Mouse (Mus musculus) layer of hippocampus, adult 8-10 months (tissue): ENCODE measurements around the gene Cdkal1. TPM values are rescaled to one million over a fixed set of nuclear protein-coding genes. Genes with fewer than 3 reads are reported as not detected.
A peak's percentile ranks its signal among the peaks of the same experiment; 100 is the strongest.

ENCODE experiments used
- DNase-seq, 2 experiments: peaks; one replicate each; pipeline ENCODE4 v3.0.0; 2022; ENCODE audit warnings: low spot score in 2 of 2
- total RNA-seq, 4 experiments: library from RNA; stranded (reverse); gene quantifications; 2 replicates each; pipeline ENCODE4 v1.2.4; 2022

Gene Cdkal1
- total RNA-seq, 4 experiments from 2014 or later, result 28.2 to 31.9 (median 29.1) TPM

DNA sequence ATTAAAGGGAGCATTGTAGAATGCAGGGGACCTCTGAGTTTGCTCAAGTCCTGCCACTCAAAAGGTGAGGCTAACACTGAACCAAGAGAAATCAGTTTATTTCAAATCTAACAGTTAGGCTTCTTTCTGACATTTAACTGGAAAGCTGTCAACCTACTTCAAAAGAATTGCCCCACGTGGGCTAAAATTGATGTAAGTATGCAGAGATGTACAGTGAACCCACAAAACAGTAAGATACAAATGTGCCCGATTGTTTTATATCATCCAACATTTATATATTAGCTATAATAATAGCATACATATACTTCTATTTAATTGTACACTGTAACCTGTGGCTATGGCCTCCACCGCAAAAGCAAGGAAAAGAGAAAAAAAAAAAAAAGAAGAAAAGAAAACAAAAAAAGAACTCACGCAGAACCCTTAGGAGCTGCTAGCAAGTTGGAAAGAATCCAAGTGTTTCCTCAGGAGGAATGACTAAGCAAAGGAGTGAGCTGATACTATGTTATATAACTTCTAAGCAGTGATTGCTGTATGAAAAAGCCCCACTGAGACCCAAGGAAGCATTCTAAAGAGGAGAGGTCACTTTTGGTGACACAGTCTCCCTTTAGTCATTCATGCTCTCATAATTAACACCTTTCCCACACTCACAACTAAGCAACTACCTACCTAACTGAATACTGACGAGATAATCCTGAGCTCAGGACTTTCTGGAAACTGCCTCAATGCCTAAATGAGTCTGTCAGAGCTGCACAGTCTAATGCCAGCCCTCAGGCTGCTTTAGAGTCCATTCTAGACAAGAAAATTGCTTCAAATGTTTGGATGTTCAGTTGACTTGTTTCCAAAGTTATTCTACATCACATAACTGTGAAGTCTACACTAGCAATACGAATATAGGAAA lies 352.1 kb downstream of the Cdkal1 start:
- no peak for DNase-seq

DNA sequence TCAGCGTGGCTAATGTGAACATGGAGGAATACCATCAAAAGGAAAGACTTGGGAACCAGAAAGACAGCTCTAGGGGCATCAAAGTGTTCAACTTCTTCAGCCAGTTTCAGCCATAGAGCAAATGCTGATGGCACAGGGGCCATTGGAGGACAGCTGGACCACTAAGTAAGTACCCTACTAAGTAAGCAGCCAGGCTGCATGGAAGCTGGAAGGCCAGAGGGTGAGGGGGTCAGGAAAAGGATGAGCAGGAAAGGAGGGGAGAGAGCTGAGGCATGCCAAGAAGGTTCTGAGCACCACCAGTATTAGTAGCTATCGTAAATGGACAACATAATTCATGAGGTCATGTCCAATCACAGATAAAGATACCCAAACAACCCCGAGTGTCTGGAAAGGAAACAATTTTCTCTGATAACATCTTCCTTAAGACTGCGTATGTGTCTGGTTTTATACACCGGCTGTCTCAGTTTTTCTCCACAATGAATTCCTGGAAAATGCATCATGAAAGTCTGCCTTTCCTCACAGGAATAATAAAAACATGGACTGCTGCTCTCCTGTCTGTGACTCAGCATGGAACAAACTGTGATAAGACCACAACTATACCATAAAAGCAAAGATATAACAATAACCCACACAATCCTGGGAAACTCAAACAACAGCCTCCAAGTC lies 352.9 kb downstream of the Cdkal1 start:
- no peak for DNase-seq

DNA sequence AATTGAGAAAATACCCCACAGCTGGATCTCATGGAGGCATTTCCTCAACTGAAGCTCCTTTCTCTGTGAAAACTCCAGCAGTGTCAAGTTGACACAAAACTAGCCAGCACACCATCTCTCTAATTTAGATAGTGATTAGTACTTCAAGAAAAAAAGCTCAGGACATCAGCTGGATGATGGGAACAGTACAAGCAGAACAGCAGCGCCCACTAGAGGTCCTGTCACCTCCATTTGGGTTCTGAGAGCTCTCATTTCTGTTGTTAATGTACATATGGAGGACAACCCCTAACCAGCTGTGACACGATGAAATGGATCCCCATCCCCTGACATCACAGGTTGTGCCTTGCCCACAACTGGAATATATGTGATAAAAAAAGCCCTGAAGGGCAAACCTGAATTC lies 354.3 kb downstream of the Cdkal1 start:
- DNase-seq, result no peak

DNA sequence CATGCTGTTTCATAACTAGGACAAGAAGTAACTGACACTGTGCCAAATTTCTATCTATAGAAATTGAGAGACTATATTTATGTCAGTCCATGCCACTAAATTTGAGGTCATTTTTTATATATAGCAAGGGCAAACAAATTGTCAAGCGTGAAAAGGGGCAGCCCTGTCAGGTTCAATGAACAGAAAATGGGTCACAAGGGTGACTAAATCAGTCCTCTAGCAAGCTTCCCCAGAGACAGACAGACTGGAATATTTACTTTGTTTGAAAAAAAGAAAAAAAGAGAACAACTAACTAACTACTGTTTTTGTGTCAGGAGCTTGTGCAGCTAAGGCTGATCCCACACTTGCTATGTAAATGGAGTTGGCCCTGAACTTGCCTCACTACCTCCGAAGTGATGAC lies 355.7 kb downstream of the Cdkal1 start:
- DNase-seq, result no peak

DNA sequence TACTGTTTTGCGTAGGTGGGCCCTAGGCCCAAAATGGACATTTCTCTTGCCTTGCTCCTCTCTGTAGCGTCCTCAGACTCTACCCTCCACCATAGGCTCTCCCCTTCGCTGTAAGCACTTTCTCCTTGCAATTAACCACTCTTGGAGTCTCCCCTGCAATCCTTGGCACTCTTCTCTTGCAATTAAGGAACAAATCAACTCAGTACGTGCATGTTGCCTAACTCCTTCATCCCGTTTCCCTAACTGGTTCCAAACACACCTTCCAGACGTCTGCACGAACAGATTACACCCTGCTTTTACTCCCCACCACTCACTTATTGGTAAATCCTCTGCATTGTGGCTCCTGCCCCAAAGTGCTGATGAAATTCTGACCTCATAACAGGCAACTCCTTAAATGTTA lies 358.2 kb downstream of the Cdkal1 start:
- DNase-seq, result no peak

DNA sequence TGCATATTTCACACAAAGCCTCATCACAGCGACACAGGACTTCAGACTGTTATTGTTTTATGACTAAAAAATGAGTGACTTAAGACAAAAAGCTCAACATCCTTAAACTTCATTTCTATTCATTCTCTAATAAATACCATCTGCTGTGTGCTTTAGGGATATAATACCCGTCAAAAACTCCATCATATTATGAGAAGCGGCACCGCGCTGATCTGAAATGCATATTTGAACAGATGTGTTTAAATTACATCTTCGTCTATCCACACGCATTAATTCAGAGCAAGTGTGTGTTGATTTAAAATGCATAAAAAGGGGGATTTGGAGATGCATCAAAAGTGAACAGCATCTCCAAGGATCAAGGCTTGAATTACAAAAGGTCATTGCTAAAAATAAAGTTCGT lies 365.1 kb downstream of the Cdkal1 start:
- no peak for DNase-seq

DNA sequence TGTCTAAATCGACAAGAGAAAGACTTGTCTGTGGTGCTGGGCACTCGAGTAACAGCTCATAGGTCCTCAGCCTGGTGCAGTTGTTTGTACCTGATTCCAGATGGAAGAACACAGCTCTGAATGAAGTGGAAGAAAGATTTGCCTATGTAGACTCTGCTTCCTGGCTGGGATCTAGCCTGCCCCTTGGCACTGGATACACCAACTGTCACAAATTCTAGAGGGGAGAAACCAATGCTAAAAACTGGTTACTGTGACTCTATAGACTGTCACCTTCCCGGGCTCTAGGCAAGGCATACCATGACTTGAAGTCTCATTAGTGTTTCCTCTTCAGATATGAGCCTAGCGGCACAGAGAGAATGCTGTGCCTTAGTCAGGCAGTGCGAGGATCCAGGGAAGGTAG lies 366.0 kb downstream of the Cdkal1 start:
- DNase-seq, result no peak

DNA sequence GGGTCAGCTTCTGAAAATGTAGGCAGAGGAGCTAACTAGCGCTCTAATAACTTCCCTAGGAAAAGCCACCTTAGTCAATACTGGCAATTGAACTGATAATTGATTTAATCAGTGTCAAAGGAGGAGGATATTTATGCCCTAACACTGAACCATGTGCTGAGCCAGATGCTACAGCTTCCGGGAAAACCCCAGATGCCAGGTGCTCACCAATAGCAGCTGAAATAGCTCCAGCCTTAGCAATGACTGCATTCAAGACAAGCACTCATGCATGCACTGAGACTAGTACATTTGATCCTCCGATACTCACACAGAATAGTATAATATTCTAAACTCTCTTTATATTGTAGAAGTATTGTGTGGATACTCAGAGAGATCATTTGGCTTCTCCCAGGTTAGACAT lies 368.8 kb downstream of the Cdkal1 start:
- DNase-seq, result no peak

DNA sequence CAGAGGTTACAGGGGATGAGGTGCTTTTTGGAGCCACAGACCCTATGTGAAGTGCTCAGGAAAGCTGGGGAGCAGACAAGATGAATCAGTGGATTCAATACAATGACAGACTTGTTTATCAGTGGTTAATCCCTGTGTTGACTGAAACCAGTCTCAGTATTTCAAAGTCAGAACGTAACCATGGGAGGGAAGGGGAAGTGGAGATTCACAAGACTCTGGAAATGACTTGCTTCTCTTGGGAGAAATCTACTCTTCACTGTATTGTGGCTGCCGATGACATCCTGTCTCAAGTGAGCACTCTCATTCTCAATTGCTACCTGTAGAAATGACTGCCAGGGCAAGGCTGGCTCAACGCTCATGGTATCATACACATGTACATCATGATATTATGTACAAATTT lies 371.5 kb downstream of the Cdkal1 start:
- no peak for DNase-seq

DNA sequence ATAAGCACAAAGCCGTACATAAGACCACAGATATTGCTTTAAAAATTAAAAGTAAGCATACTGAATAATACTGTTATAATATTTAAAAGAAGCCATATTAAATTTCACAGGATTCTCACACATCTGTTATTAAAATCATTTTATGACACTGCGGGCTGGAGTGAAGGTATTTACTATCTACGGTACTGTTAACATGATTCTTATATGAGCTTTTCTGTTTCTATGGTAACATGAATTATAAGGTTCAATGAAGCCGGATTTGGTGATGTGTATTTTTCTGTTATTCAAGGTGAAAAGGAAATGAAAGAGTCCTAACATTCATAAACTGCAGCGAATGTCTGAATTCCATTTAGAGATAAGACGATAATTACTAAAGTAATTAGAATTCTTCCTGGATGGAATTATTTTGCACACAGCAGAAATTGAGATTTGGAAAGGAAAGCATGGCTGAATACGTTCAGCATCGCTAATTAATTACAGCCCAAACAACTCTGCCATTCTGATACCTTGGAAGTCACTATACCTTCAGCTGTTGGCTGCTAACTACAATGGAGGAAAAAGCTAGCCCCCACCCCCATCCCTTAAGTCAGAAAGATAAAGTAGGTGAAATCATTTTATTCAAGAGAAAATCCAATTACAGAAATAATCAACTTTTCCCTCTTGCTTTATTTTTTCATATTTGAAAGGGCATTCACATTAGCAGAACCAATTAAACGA lies 373.2 kb downstream of the Cdkal1 start:
- DNase-seq, result no peak

DNA sequence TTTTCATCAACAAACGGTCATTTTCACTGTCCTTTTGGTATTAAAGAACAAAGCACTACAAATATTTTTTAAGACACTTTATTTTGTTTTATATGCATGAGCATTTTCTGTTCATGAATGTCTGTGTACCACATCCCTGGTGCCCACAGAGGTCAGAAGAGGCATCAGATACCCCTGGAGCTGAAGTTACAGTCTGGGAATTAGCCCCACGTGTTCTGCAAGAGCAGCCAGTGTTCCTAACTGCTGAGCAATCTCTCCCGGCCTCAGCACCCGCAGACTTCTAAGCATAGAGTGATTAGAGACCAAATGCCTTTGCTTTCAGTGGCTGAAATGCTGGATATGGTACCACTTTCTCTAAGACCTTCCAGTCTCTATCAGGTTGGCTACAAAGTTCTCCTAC lies 379.1 kb downstream of the Cdkal1 start:
- DNase-seq, result no peak

DNA sequence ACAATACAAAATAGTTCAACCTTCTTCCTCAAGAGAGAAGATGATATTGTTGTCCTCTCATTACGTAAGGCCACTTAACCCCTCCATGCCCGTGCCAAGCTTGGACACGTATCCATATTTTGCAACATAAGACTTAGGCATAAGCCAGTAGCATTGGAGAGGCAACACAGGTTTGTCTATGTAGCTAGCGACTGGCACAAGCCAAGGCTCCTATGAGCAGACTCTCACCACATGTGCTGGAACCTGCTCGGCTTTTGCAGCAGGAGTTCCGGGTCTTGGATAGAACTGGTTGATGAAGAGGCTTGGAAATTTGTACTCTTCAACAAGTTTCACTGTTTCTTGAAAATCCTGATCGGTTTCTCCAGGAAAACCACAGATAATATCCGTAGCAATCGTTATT lies 381.2 kb downstream of the Cdkal1 start:
- DNase-seq, result no peak

DNA sequence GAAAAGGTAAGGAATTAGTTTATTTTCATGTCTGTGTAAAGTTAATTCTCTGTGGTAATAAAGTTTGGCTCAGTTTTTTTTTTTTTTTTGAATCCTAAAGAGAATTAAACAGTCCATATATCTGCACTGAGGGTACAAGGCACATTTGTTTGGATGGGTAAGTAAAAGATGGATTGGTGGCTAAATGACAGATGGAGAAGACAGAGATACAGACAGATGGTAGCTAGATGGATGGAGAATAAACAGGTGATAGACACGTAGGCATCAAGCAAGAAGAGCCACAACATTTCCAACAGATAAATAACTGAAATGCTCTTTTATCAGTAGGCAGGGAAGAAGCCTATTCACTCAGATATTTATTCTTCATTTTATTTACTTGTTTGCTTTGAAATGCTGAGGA lies 381.7 kb downstream of the Cdkal1 start:
- DNase-seq, result no peak

DNA sequence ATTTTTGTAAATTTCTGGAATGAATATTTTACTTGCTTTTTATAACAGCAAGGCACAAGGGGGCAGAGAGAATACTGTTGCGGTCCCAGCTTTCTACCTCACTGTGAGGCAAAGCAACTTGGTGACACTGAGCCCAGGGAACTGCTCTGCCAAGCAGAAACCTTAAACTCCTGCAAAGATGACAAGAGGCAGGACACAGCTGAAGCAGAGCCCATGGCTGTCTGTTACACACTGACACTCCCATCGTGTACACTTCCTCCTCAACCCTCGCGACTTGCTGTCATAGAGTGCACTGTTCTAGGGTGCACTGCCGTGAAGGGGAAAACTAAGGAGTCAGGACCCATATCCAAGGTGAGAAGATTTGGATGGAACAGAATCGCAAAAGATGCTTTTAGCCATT lies 393.2 kb downstream of the Cdkal1 start:
- DNase-seq, result no peak

DNA sequence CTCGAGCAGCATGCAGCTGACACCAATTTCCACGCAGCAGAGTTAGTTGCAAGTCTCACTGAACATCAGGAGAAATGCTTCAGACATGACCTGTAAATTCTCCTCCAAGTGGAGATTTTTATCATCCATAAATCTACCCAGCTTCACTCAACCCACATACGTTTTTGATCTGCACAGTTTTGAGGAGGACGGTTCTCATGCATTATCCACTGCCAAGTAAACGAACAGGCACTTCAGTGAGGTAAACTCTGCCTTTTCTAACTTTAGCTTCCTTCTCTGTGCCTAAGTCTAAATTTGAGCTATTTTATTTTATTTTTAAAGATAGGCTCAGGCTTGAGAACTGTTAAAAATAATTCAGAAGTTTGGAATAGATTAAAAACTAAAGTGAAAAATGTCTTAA lies 394.7 kb downstream of the Cdkal1 start:
- DNase-seq, result no peak

DNA sequence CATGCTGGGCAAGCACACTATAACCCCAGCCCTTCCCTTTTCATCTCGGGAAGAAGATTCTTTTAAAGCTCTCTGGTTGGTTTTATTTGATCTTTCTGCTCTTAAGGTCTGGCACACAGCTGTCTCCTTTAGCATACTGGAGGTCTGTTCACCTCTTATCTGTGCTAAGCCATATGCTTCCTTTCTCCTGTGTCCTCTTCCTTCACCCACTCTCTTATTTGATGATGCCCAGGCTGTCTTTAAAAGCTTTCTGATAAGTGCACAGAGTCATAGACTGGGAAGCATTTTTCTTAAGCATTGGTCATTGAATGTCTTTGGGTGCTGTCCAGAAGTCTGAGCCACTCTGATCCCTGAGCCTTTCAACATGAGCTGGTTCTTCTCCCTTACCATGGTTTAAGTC lies 397.1 kb downstream of the Cdkal1 start:
- no peak for DNase-seq

DNA sequence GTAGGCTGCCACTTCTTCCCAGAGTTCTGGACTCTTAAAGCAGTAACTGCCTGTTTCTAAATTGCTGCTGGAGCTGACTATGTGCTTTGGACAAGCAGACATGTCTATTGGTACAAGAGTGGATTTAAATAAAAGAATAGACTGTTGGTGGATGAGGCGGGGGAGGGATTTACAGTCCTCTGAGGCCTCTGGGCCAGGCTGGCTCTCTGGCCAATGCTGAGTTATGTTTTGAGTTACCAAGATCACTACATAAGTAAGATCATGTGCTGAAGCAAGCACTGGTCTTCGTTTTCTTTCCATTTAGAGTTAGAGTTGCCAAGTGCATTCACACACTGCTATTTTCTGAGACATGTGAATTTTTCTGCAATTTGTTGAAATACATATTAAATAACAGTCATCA lies 418.4 kb downstream of the Cdkal1 start:
- no peak for DNase-seq

DNA sequence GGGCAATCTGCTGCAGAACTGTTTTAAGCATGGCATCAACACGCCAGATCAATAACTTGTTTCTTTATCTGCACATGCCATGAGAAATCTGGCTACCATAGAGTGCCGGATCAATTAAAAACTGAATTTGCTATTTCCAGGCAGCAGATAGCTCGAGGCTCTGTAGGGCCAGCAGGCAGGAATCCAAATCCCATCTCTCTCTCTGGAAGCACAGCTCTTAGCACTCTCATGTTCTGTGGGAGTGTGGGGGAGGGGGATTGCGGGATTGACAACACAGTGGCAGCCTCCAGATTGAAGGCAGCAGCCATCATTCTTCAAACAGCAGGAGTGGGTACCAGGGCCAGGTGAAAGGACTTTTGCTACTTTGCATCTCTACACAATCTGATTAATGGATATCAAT lies 420.7 kb downstream of the Cdkal1 start:
- DNase-seq, result peak; percentile 55 to 62

DNA sequence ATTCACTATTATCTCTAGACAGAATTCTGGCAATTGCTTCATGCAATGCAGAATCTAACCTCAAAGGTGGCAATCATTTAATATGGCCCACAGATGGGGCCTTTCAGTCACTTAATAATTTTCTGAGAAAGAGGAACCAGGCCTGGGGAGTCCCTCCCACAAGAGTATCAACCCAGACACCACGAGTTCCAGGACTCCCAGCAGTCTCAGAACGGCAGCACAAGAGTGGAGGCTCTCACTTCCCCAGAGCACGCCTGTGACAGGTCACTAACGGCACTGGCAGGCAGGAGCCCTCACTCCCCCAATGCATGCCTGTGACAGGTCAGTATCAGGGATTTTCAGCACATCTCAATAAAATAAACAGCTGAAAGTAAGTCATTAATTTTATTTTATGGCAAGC lies 424.6 kb downstream of the Cdkal1 start:
- no peak for DNase-seq

DNA sequence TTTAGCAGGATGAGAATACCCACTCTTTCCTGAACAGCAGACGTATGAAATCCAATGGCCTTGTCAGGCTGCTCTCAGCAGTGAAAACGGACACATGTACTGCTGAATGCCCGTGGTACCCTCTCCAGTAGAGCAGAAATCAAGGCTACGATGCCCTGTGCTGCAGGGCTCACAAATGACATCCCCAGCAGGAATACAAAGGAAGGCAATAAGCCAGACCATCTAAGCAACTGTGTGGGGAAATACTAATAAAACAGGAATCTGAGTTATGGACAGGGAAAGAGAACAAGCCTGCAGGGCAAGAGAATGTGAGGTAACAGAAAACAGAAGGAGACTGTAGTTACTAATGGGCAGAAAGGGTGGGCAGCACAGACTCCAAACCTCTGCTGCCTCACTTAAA lies 425.6 kb downstream of the Cdkal1 start:
- DNase-seq, result no peak

DNA sequence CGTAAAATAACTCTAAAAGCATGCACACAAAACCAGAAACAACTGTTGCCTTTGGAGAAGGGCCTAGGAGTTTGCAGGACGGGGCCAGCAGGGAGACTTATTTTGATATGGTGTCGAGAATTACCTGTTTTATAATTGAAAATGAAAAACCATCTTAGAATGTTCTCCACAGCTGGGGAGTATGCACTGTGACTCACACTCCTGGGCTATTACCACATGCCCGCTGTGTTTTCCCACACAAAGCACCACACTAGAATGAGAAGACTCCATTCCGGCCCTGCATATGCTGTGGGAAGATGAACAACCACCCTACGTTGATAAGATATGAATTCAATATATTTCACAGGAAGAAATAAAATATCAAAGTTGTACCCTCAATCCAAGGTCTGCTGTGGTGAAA lies 426.3 kb downstream of the Cdkal1 start:
- no peak for DNase-seq

DNA sequence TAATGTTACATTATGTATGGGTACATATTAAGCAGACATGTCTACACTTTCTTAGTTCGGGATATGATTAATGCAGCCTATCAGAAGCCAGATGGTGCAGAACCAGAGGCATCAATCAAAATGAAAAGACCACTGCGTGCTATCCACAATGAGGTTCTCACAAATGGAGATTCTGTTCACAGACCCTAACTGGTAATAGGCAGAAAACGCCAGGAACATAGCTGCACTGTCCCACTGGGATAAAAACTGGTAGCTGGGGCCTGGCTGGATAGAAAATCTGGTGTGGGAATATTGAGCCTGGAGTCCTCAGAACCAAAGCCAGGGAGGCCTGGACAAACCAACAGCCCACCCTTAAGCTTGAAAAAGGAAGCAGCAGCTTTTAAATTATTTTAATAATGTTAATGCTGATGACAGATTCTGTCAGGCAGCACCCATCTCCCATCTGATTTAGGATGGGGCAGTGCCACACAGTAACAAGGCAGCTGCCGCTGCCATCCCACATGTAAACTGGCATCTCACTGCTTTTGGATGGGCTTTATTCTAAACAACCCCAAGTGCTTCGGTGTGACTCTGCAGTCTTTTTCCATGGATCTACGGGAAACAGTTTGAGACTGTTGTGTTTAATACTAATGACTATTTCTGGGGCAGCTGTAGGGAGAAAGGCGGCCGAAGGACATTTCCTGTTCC lies 438.9 kb downstream of the Cdkal1 start:
- no peak for DNase-seq
